Mouse (Mus musculus) G1E (cell line): Measurements from ENCODE around the gene Sptbn4. TPM values are rescaled to one million over a fixed set of nuclear protein-coding genes. Genes with fewer than 3 reads are reported as not detected.

Experiments used
- ATAC-seq: 2 replicates; pipeline ENCODE4 v1.8.0; 2016; ENCODE audit warnings: mild to moderate bottlenecking; ENCODE audit not compliant: insufficient number of reproducible peaks, poor library complexity, low FRiP score, severe bottlenecking; ENCODE audit errors: extremely low read depth
- DNase-seq: peaks from one replicate; pipeline ENCODE4 v3.0.0; 2012; ENCODE audit warnings: low spot score
- H3K27me3 ChIP-seq: 2 replicates; pipeline ENCODE4 v1.6.1; 2012; ENCODE audit warnings: mild to moderate bottlenecking, low read length, inconsistent platforms; ENCODE audit not compliant: insufficient read depth
- H3K36me3 ChIP-seq: replicated peaks from 2 replicates; pipeline ENCODE3; 2012; ENCODE audit warnings: mild to moderate bottlenecking, inconsistent platforms
- H3K4me1 ChIP-seq: 2 replicates; pipeline ENCODE4 v1.6.1; 2012; ENCODE audit warnings: low read depth, low read length, inconsistent platforms, mixed read lengths; ENCODE audit not compliant: insufficient read depth
- H3K4me3 ChIP-seq: 2 replicates; pipeline ENCODE4 v1.5.1; 2012; ENCODE audit warnings: low read depth, mild to moderate bottlenecking, inconsistent platforms, low read length, moderate library complexity, mixed read lengths
- H3K9me3 ChIP-seq: replicated peaks from 2 replicates; pipeline ENCODE4 v1.6.1; 2012; ENCODE audit warnings: inconsistent platforms
- CTCF ChIP-seq: IDR thresholded peaks from 2 replicates; pipeline ENCODE4 v1.5.1; 2012; ENCODE audit warnings: low read depth, low read length, inconsistent platforms, mixed read lengths
- GATA1 ChIP-seq: IDR thresholded peaks from 2 replicates; pipeline ENCODE4 v1.6.1; 2012; ENCODE audit warnings: borderline replicate concordance, low read length, inconsistent platforms, mixed read lengths
- GATA2 ChIP-seq: IDR thresholded peaks from 2 replicates; pipeline ENCODE4 v1.6.1; 2012; ENCODE audit warnings: low read depth, low read length, inconsistent platforms, borderline replicate concordance
- POLR2AphosphoS5 ChIP-seq: IDR thresholded peaks from 2 replicates; pipeline ENCODE4 v1.6.1; 2012; ENCODE audit warnings: low read depth, low read length, inconsistent platforms; ENCODE audit not compliant: insufficient replicate concordance
- TAL1 ChIP-seq: conservative IDR thresholded peaks from 2 replicates; pipeline ENCODE4 v1.6.1; 2012; ENCODE audit warnings: low read depth, low read length, inconsistent platforms, mixed read lengths
- polyA plus RNA-seq: library from polyadenylated mRNA; stranded (reverse); fragments of >175 nt; gene quantifications from 2 replicates; pipeline ENCODE4 v1.2.3, GENCODE M21; 2012
- total RNA-seq, 2 experiments: library from RNA; stranded (forward) in 1 of 2; stranded (reverse) in 1 of 2; fragments of 200-1000 nt in 1 of 2; fragments of >200 nt in 1 of 2; fragmentation: Nextera tagmentation in 1 of 2; gene quantifications; 2 replicates each; pipeline ENCODE4 v1.2.3; 2014 to 2017

The Sptbn4 gene
- total and polyA plus RNA-seq, 3 experiments, result 0.91 to 2.9 (median 1.2) TPM

DNA sequence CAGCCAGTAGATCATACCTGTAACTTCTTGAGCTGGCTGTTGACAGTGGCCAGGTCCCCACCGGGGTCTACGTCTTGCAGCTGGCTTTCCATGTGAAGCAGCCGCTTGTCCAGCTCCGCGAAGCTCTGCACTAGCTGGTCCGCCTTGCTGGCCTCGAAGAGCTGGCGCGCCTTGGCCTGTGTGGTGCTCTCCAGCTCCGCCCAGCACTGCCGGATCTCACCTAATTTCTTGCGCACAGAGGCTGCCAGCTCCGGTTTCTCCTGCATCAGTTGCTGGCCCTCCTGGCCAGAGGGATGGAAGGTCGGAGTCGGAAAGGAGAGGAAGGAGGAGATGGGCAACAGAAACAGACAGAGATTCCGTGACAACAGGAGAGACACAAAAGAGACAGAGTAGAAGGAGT lies 56.1 kb downstream of the Sptbn4 start:
- no peak for TF ChIP-seq GATA2
- no peak for TF ChIP-seq GATA1
- TF ChIP-seq POLR2AphosphoS5, result no peak
- TF ChIP-seq TAL1, result no peak
- no peak for TF ChIP-seq CTCF
- no peaks in the 10 kb centered on the region for H3K9me3 ChIP-seq
- no peaks in the 10 kb centered on the region for H3K36me3 ChIP-seq
- no peak for DNase-seq
- H3K4me3 ChIP-seq, result no peak overlapping the region
- H3K4me1 ChIP-seq, result peaks cover 27% of the 10 kb centered on the region
- no peak for ATAC-seq
- H3K27me3 ChIP-seq, result peaks cover 32% of the 10 kb centered on the region

GRCm38 (mm10) chr7:27389213-27389612 lies 58.3 kb downstream of the Sptbn4 start:
- no peaks in the 10 kb centered on the region for H3K9me3 ChIP-seq
- H3K4me3 ChIP-seq, result peak overlapping the region; percentile 33; the same call in 1 of the 2 replicates
- TF ChIP-seq GATA1, result no peak
- TF ChIP-seq POLR2AphosphoS5, result no peak
- TF ChIP-seq GATA2, result no peak
- no peak for TF ChIP-seq TAL1
- TF ChIP-seq CTCF, result no peak
- no peaks in the 10 kb centered on the region for H3K36me3 ChIP-seq
- H3K27me3 ChIP-seq, result peaks cover 15% of the 10 kb centered on the region
- DNase-seq (peak; percentile 63), ATAC-seq (peak; percentile 68)
- peaks cover 35% of the 10 kb centered on the region for H3K4me1 ChIP-seq

DNA sequence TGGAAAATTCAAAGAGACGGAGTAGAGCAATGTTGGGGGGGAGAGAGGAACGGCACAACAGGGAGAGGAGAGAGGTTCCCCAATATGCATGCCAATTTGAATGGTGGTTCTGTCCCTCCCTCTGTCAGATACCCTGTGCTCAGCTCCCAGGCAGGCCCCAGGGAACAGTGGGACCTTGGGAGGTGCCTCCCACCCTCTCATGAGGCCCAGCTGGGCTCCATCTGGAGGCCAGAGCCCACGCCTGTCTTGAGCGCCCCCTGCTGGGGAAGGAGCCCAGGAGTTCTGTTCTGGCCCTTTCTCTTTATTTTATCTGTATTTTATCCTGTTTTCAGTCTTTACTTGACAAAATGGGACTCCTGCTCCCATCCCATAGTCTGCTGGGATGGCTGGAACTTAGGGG lies 62.8 kb downstream of the Sptbn4 start:
- H3K9me3 ChIP-seq, result no peaks in the 10 kb centered on the region
- DNase-seq, result peak; percentile 64

GRCm38 (mm10) chr7:27384134-27384533 lies 63.4 kb downstream of the Sptbn4 start:
- ATAC-seq, result no peak
- no peak for TF ChIP-seq POLR2AphosphoS5
- no peak for DNase-seq
- Histone ChIP-seq H3K4me1 (peaks cover 51% of the 10 kb centered on the region), H3K36me3 (no peaks in the 10 kb centered on the region), H3K9me3 (no peaks in the 10 kb centered on the region), H3K4me3 (no peak overlapping the region), H3K27me3 (peaks cover under 1% of the 10 kb centered on the region; the same call in 1 of the 2 replicates)

More for the DNA sequence above, 62.8 kb downstream of the Sptbn4 start:
- H3K36me3 ChIP-seq, result no peaks in the 10 kb centered on the region
- no peak for TF ChIP-seq POLR2AphosphoS5
- TF ChIP-seq CTCF, result peak; percentile 71
- no peak for TF ChIP-seq GATA2
- TF ChIP-seq TAL1, result no peak
- no peak overlapping the region; the same call in 1 of the 2 replicates for H3K4me3 ChIP-seq
- no peaks in the 10 kb centered on the region for H3K27me3 ChIP-seq
- no peak for ATAC-seq
- peaks cover 55% of the 10 kb centered on the region for H3K4me1 ChIP-seq

GRCm38 (mm10) chr7:27383233-27383632 lies 64.3 kb downstream of the Sptbn4 start:
- Histone ChIP-seq H3K4me1 (peaks cover 42% of the 10 kb centered on the region), H3K27me3 (peaks cover 3% of the 10 kb centered on the region; the same call in 1 of the 2 replicates), H3K4me3 (no peak overlapping the region), H3K36me3 (no peaks in the 10 kb centered on the region), H3K9me3 (no peaks in the 10 kb centered on the region)
- DNase-seq (no peak), ATAC-seq (peak; percentile 49; the same call in 1 of the 2 replicates)
- no peak for TF ChIP-seq GATA2
- no peak for TF ChIP-seq POLR2AphosphoS5
- no peak for TF ChIP-seq GATA1

GRCm38 (mm10) chr7:27381560-27381959 lies 65.9 kb downstream of the Sptbn4 start:
- TF ChIP-seq CTCF, result no peak
- TF ChIP-seq TAL1, result no peak
- no peak for TF ChIP-seq POLR2AphosphoS5
- no peaks in the 10 kb centered on the region for H3K9me3 ChIP-seq
- DNase-seq (no peak), ATAC-seq (no peak)
- peaks cover 6% of the 10 kb centered on the region; the same call in 1 of the 2 replicates for H3K27me3 ChIP-seq
- no peaks in the 10 kb centered on the region for H3K36me3 ChIP-seq
- H3K4me1 ChIP-seq, result peaks cover 36% of the 10 kb centered on the region
- H3K4me3 ChIP-seq, result no peak overlapping the region

DNA sequence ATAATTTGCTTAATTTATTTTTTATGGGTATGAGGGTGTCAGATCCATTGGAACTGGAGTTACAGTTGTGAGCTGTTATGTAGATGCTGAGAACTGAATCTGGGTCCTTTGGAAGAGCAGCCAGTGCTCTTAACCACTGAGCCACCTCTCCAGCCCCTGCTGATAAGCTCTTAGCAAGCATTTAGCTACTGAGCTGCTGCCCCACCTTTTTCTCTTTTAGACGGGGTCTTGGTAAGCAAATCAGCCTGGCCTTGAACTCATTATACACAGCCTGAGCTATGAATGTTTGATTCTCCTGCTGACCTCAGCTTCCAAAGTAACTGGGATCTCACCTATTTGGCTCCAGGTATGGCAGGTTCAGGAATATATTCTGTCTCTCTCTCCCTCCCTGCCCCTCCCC lies 66.5 kb downstream of the Sptbn4 start:
- peaks cover 8% of the 10 kb centered on the region; the same call in 1 of the 2 replicates for H3K27me3 ChIP-seq
- no peaks in the 10 kb centered on the region for H3K9me3 ChIP-seq
- H3K36me3 ChIP-seq, result no peaks in the 10 kb centered on the region
- H3K4me3 ChIP-seq, result no peak overlapping the region
- TF ChIP-seq CTCF, result no peak
- no peak for TF ChIP-seq GATA2
- no peak for TF ChIP-seq TAL1
- no peak for TF ChIP-seq GATA1
- no peak for TF ChIP-seq POLR2AphosphoS5
- peaks cover 35% of the 10 kb centered on the region for H3K4me1 ChIP-seq
- no peak for DNase-seq
- ATAC-seq, result no peak
